In genomic region chr2:65695061-65695460, GRCm38 (mm10) we compare ENCODE assay signal across 15 mouse cellular contexts.
"Had no signal": no experiment of that assay in that cellular context is flagged by ENCODE, and none has a peak within 500 bp of the region (broad histone marks: within the 10 kb centered on the region; RNA-seq: fewer than 3 reads in every experiment).

No protein-coding gene starts in this region.

- DNase-seq: kidney, postnatal 36 days; layer of hippocampus, adult 9-11 months; layer of hippocampus, postnatal 36 days; lung, embryonic 14.5 days; lung, postnatal 10 days; lung, postnatal 4 days; thymus, adult 2 months; thymus, postnatal 4 days had no signal

- H3K36me3 ChIP-seq: limb, embryonic 15.5 days; liver, embryonic 12.5 days; neural tube, embryonic 12.5 days had no signal

- H3K9me3 ChIP-seq: limb, embryonic 15.5 days; liver, embryonic 12.5 days; midbrain, embryonic 15.5 days; neural tube, embryonic 12.5 days had no signal

- H3K4me1 ChIP-seq: limb, embryonic 15.5 days; liver, embryonic 12.5 days; megakaryocyte, embryonic 14.5 days; midbrain, embryonic 15.5 days; neural tube, embryonic 12.5 days had no signal

- H3K9ac ChIP-seq: limb, embryonic 15.5 days; liver, embryonic 12.5 days; lung, embryonic 14.5 days; midbrain, embryonic 15.5 days; neural tube, embryonic 12.5 days had no signal

- H3K27me3 ChIP-seq: limb, embryonic 15.5 days; liver, embryonic 12.5 days; megakaryocyte, embryonic 14.5 days; midbrain, embryonic 15.5 days; neural tube, embryonic 12.5 days had no signal

- H3K4me2 ChIP-seq: limb, embryonic 15.5 days; liver, embryonic 12.5 days; lung, embryonic 14.5 days; midbrain, embryonic 11.5 days; midbrain, embryonic 15.5 days; neural tube, embryonic 12.5 days had no signal

- ATAC-seq: liver, embryonic 12.5 days; midbrain, embryonic 15.5 days had no signal

- H3K4me3 ChIP-seq: limb, embryonic 15.5 days; liver, embryonic 12.5 days; megakaryocyte, embryonic 14.5 days; midbrain, embryonic 15.5 days; neural tube, embryonic 12.5 days had no signal

- H3K27ac ChIP-seq: limb, embryonic 15.5 days; liver, embryonic 12.5 days; midbrain, embryonic 15.5 days; neural tube, embryonic 12.5 days; stomach, postnatal 0 days had no signal
